Mouse (Mus musculus) embryonic facial prominence, embryonic 12.5 days (tissue): ENCODE results near the gene Dip2c. TPM values are rescaled to one million over a fixed set of nuclear protein-coding genes. Genes with fewer than 3 reads are reported as not detected.

Source experiments
- ATAC-seq: fragments of 200-750 bp; cut with Nextera tagmentation; 2 replicates; pipeline ENCODE4 v1.8.0; 2017; ENCODE audit not compliant: insufficient number of reproducible peaks, insufficient read depth, low FRiP score, low TSS enrichment
- H3K27ac ChIP-seq: fragments of 300-500 bp; sonication (generic); 2 replicates; pipeline ENCODE4 v1.5.1; 2016; ENCODE audit warnings: mild to moderate bottlenecking
- H3K27me3 ChIP-seq: fragments of 300-500 bp; sonication (generic); 2 replicates; pipeline ENCODE4 v1.6.1; 2016; ENCODE audit warnings: mild to moderate bottlenecking, moderate library complexity
- H3K36me3 ChIP-seq: fragments of 300-500 bp; sonication (generic); 2 replicates; pipeline ENCODE4 v1.6.1; 2016; ENCODE audit warnings: mild to moderate bottlenecking
- H3K4me1 ChIP-seq: fragments of 300-500 bp; sonication (generic); 2 replicates; pipeline ENCODE4 v1.6.1; 2016
- H3K4me2 ChIP-seq: fragments of 300-500 bp; sonication (generic); replicated peaks from 2 replicates; pipeline ENCODE4 v1.6.1; 2016; ENCODE audit warnings: mild to moderate bottlenecking, moderate library complexity
- H3K4me3 ChIP-seq: fragments of 300-500 bp; sonication (generic); 2 replicates; pipeline ENCODE4 v1.5.1; 2016; ENCODE audit warnings: mild to moderate bottlenecking
- H3K9ac ChIP-seq: fragments of 300-500 bp; sonication (generic); 2 replicates; pipeline ENCODE4 v1.6.1; 2016; ENCODE audit warnings: mild to moderate bottlenecking, moderate library complexity
- H3K9me3 ChIP-seq: fragments of 300-500 bp; sonication (generic); 2 replicates; pipeline ENCODE4 v1.6.1; 2016; ENCODE audit warnings: mild to moderate bottlenecking, moderate library complexity
- WGBS: fragments of 180-500 bp; shearing (Covaris S2); methylation state at CpG from one replicate; pipeline ENCODE4 v1.1.7; 2016; 5-methylcytosine and 5-hydroxymethylcytosine counted together
- polyA plus RNA-seq: library from polyadenylated mRNA; unstranded; fragments of >200 nt; fragmentation: Nextera tagmentation; extraction: Ambion mirVana; gene quantifications from 2 replicates; pipeline ENCODE4 v1.2.1, GENCODE M21; 2016

The Dip2c gene
- polyA plus RNA-seq = 8.1 and 8.6 TPM in 2 replicates

GRCm38 (mm10) chr13:9276322-9276855 lies at the start of gene Dip2c:
TSS of gene Dip2c (plus strand) at chr13:9276528.
- ATAC-seq = peak; percentile 93
- Histone ChIP-seq H3K9ac (peak within 1 kb of the TSS; percentile 94), H3K9me3 (no peaks in the 10 kb centered on the region), H3K27ac (peak within 1 kb of the TSS; percentile 97), H3K36me3 (no peaks in the 10 kb centered on the region), H3K27me3 (no peaks in the 10 kb centered on the region), H3K4me2 (peak within 1 kb of the TSS; percentile 84), H3K4me1 (peaks cover 13% of the 10 kb centered on the region; the same call in 1 of the 2 replicates), H3K4me3 (peak within 1 kb of the TSS; percentile 97)
- under 1% methylated on average over 62 of the region's 67 CpGs for WGBS

GRCm38 (mm10) chr13:9227078-9227477 lies 49.2 kb upstream of the Dip2c start:
- no peaks in the 10 kb centered on the region for H3K36me3 ChIP-seq
- H3K9me3 ChIP-seq = no peaks in the 10 kb centered on the region
- no peak overlapping the region for H3K27ac ChIP-seq
- no peaks in the 10 kb centered on the region for H3K4me1 ChIP-seq
- H3K4me2 ChIP-seq = no peak overlapping the region
- WGBS = 80% methylated on average over 5 of the region's 5 CpGs
- H3K27me3 ChIP-seq = no peaks in the 10 kb centered on the region
- ATAC-seq = no peak
- H3K9ac ChIP-seq = no peak overlapping the region
- no peak overlapping the region for H3K4me3 ChIP-seq

GRCm38 (mm10) chr13:9237495-9237894 lies 38.8 kb upstream of the Dip2c start:
- H3K36me3 ChIP-seq = no peaks in the 10 kb centered on the region
- 88% methylated on average over 7 of the region's 7 CpGs for WGBS

GRCm38 (mm10) chr13:9239127-9239526 lies 37.2 kb upstream of the Dip2c start:
- no peaks in the 10 kb centered on the region for H3K4me1 ChIP-seq
- no peak overlapping the region for H3K4me3 ChIP-seq
- H3K9me3 ChIP-seq = no peaks in the 10 kb centered on the region
- 84% methylated on average over 5 of the region's 5 CpGs for WGBS
- H3K27me3 ChIP-seq = no peaks in the 10 kb centered on the region
- no peak overlapping the region for H3K27ac ChIP-seq
- no peak overlapping the region for H3K9ac ChIP-seq
- ATAC-seq = no peak
- no peak overlapping the region for H3K4me2 ChIP-seq
- H3K36me3 ChIP-seq = no peaks in the 10 kb centered on the region

More at GRCm38 (mm10) chr13:9237495-9237894, 38.8 kb upstream of the Dip2c start:
- no peak overlapping the region for H3K4me3 ChIP-seq
- H3K4me1 ChIP-seq = no peaks in the 10 kb centered on the region
- H3K4me2 ChIP-seq = no peak overlapping the region
- no peak overlapping the region for H3K9ac ChIP-seq
- H3K9me3 ChIP-seq = no peaks in the 10 kb centered on the region
- ATAC-seq = no peak
- no peaks in the 10 kb centered on the region for H3K27me3 ChIP-seq
- no peak overlapping the region for H3K27ac ChIP-seq

- Histone ChIP-seq H3K27ac (no peak overlapping the region), H3K27me3 (no peaks in the 10 kb centered on the region), H3K9me3 (no peaks in the 10 kb centered on the region), H3K36me3 (no peaks in the 10 kb centered on the region), H3K4me2 (no peak overlapping the region), H3K4me3 (no peak overlapping the region), H3K9ac (no peak overlapping the region), H3K4me1 (no peaks in the 10 kb centered on the region)
- WGBS = 93% methylated on average over 12 of the region's 12 CpGs
- no peak for ATAC-seq
Measured at GRCm38 (mm10) chr13:9239631-9240236, 36.6 kb upstream of the Dip2c start.

- Histone ChIP-seq H3K9ac (no peak overlapping the region), H3K36me3 (no peaks in the 10 kb centered on the region), H3K4me3 (no peak overlapping the region), H3K4me1 (no peaks in the 10 kb centered on the region), H3K9me3 (no peaks in the 10 kb centered on the region), H3K27me3 (no peaks in the 10 kb centered on the region), H3K27ac (no peak overlapping the region), H3K4me2 (no peak overlapping the region)
- ATAC-seq = no peak
- 71% methylated on average over 4 of the region's 4 CpGs for WGBS
Measured at GRCm38 (mm10) chr13:9261748-9262147, 14.6 kb upstream of the Dip2c start.

- Histone ChIP-seq H3K4me1 (no peaks in the 10 kb centered on the region), H3K9ac (no peak overlapping the region), H3K4me3 (no peak overlapping the region), H3K27me3 (no peaks in the 10 kb centered on the region), H3K4me2 (no peak overlapping the region), H3K27ac (no peak overlapping the region), H3K9me3 (no peaks in the 10 kb centered on the region), H3K36me3 (no peaks in the 10 kb centered on the region)
- no peak for ATAC-seq
- 91% methylated on average over 5 of the region's 5 CpGs for WGBS
Measured at GRCm38 (mm10) chr13:9265516-9265915, 10.8 kb upstream of the Dip2c start.

GRCm38 (mm10) chr13:9276856-9277620 lies 710 bp downstream of the Dip2c start:
- Histone ChIP-seq H3K4me2 (peak overlapping the region; percentile 84), H3K27ac (peak overlapping the region; percentile 97), H3K9me3 (no peaks in the 10 kb centered on the region), H3K36me3 (no peaks in the 10 kb centered on the region), H3K4me1 (peaks cover 13% of the 10 kb centered on the region; the same call in 1 of the 2 replicates), H3K9ac (peak overlapping the region; percentile 94), H3K4me3 (peak overlapping the region; percentile 97), H3K27me3 (no peaks in the 10 kb centered on the region)
- peak; percentile 76 for ATAC-seq
- 1% methylated on average over 66 of the region's 75 CpGs for WGBS

- no peak for ATAC-seq
- Histone ChIP-seq H3K27me3 (no peaks in the 10 kb centered on the region), H3K9ac (peak overlapping the region; percentile 94), H3K36me3 (no peaks in the 10 kb centered on the region), H3K4me1 (peaks cover 13% of the 10 kb centered on the region; the same call in 1 of the 2 replicates), H3K4me2 (peak overlapping the region; percentile 84), H3K27ac (peak overlapping the region; percentile 97; the same call in 1 of the 2 replicates), H3K4me3 (peak overlapping the region; percentile 97), H3K9me3 (no peaks in the 10 kb centered on the region)
- 1% methylated on average over 15 of the region's 15 CpGs for WGBS
Measured at GRCm38 (mm10) chr13:9277621-9277960, 1.3 kb downstream of the Dip2c start.

GRCm38 (mm10) chr13:9278636-9279035 lies 2.3 kb downstream of the Dip2c start:
- H3K4me1 ChIP-seq = peaks cover 13% of the 10 kb centered on the region; the same call in 1 of the 2 replicates
- H3K4me3 ChIP-seq = peak overlapping the region; percentile 97; the same call in 1 of the 2 replicates
- H3K9ac ChIP-seq = no peak overlapping the region
- H3K9me3 ChIP-seq = no peaks in the 10 kb centered on the region
- H3K36me3 ChIP-seq = no peaks in the 10 kb centered on the region
- H3K4me2 ChIP-seq = peak overlapping the region; percentile 84
- H3K27ac ChIP-seq = no peak overlapping the region
- ATAC-seq = no peak
- WGBS = 80% methylated on average over 5 of the region's 5 CpGs
- H3K27me3 ChIP-seq = no peaks in the 10 kb centered on the region

- ATAC-seq = no peak
- no peak overlapping the region for H3K4me3 ChIP-seq
- H3K27ac ChIP-seq = no peak overlapping the region
- peaks cover 12% of the 10 kb centered on the region; the same call in 1 of the 2 replicates for H3K4me1 ChIP-seq
- 87% methylated on average over 13 of the region's 13 CpGs for WGBS
- no peak overlapping the region for H3K9ac ChIP-seq
- no peaks in the 10 kb centered on the region for H3K36me3 ChIP-seq
- H3K4me2 ChIP-seq = no peak overlapping the region
- no peaks in the 10 kb centered on the region for H3K27me3 ChIP-seq
- no peaks in the 10 kb centered on the region for H3K9me3 ChIP-seq
Measured at GRCm38 (mm10) chr13:9283050-9283449, 6.7 kb downstream of the Dip2c start.

GRCm38 (mm10) chr13:9289916-9290315 lies 13.6 kb downstream of the Dip2c start:
- ATAC-seq = no peak
- WGBS = 51% methylated on average over 2 of the region's 2 CpGs
- no peak overlapping the region for H3K4me3 ChIP-seq

More at GRCm38 (mm10) chr13:9289916-9290315, 13.6 kb downstream of the Dip2c start:
- Histone ChIP-seq H3K27ac (no peak overlapping the region), H3K4me2 (no peak overlapping the region), H3K9ac (no peak overlapping the region), H3K36me3 (no peaks in the 10 kb centered on the region), H3K9me3 (no peaks in the 10 kb centered on the region), H3K27me3 (no peaks in the 10 kb centered on the region), H3K4me1 (no peaks in the 10 kb centered on the region)
